15 mouse cellular contexts compared by ENCODE assay signal in genomic region chr16:4272254-4272653, GRCm38 (mm10). TPM values are rescaled to one million over a fixed set of nuclear protein-coding genes. Genes with fewer than 3 reads are reported as not detected.
DNase-seq lines count a peak whose midpoint lies in the region; ATAC-seq lines count a peak whose summit lies in the region.
"Had no signal": no experiment of that assay in that cellular context is flagged by ENCODE, and none has a peak within 500 bp of the region (broad histone marks: within the 10 kb centered on the region; RNA-seq: fewer than 3 reads in every experiment).

No protein-coding gene starts in this region.

- no peaks in the 10 kb centered on the region for H3K36me3 ChIP-seq in liver, embryonic 13.5 days
- H3K36me3 ChIP-seq: hindbrain, embryonic 10.5 days had no signal

- ATAC-seq in CD4-positive, CD25-positive, alpha-beta regulatory T cell, adult 4 months = no peak
- ATAC-seq in liver, embryonic 13.5 days (ENCODE audit: low read depth) = peak; percentile 51

- H3K4me1 ChIP-seq in liver, embryonic 13.5 days (replicated peaks) = peaks cover 15% of the 10 kb centered on the region

- H3K9me3 ChIP-seq in liver, embryonic 13.5 days (replicated peaks) = no peaks in the 10 kb centered on the region
- H3K9me3 ChIP-seq: hindbrain, embryonic 10.5 days had no signal

- no peak overlapping the region for H3K9ac ChIP-seq in liver, embryonic 13.5 days

- no peak overlapping the region for H3K4me3 ChIP-seq in liver, embryonic 13.5 days (replicated peaks)
- H3K4me3 ChIP-seq: hindbrain, embryonic 10.5 days; megakaryocyte, embryonic 14.5 days had no signal

- WGBS in liver, embryonic 13.5 days (ENCODE audit: insufficient replicate concordance) = 21% methylated on average over 3 of the region's 3 CpGs

- H3K4me2 ChIP-seq in liver, embryonic 13.5 days = no peak overlapping the region

- peak; percentile 14 for DNase-seq in CD4-positive, CD25-positive, alpha-beta regulatory T cell, adult 2 months (ENCODE audit: low read depth, low spot score)
- peak; percentile 13 for DNase-seq in thymus, postnatal 0 days (ENCODE audit: low spot score)
- DNase-seq in thymus, postnatal 10 days (ENCODE audit: low spot score in 2 of 2) = no peak
- no peak for DNase-seq in liver, embryonic 13.5 days
- no peak for DNase-seq in gastrocnemius, adult 18-20 months (ENCODE audit: low spot score)
- no peak for DNase-seq in urinary bladder, adult 2 months (ENCODE audit: low spot score)
- no peak for DNase-seq in cerebellum, adult 9-11 months
- DNase-seq: cerebellum, adult 11-12 months; heart, adult 18-20 months; kidney, adult 2 months; lung, adult 18-20 months; right cerebral cortex, postnatal 14 days had no signal

- no peak overlapping the region for H3K27ac ChIP-seq in liver, embryonic 13.5 days
- H3K27ac ChIP-seq: hindbrain, embryonic 10.5 days had no signal

- peaks cover under 1% of the 10 kb centered on the region for H3K27me3 ChIP-seq in liver, embryonic 13.5 days

RNA-seq across cellular contexts. Expression of gene Crebbp, which starts 58.5 kb away (rescaled TPM):
- polyA plus RNA-seq in CD4-positive, CD25-positive, alpha-beta regulatory T cell, adult 4 months (2017; shearing (Covaris generic)) = 10 to 100 TPM; 77.5 to 84.9 TPM
- 27.9 and 41.8 TPM in 2 replicates for polyA plus RNA-seq in thymus, postnatal 0 days (2015; fragmentation: Nextera tagmentation; extraction: Ambion mirVana)
- polyA plus RNA-seq in liver, embryonic 13.5 days (2015; fragmentation: Nextera tagmentation; extraction: Ambion mirVana) = 8.8 and 9.1 TPM in 2 replicates
- 10 to 100 TPM; 35.2 to 37.9 TPM for total RNA-seq in gastrocnemius, adult 18-20 months (2021)
- 7.3 and 21.3 TPM in 2 replicates for polyA plus RNA-seq in urinary bladder, adult 2 months (2012; rRNA removed)

Comparison
In these comparisons a context has a peak if more than half of its experiments do, and no peak if none do; other contexts are left out.
1. DNase-seq: peak in CD4-positive, CD25-positive, alpha-beta regulatory T cell, adult 2 months (single experiment) and thymus, postnatal 0 days (single experiment); none in thymus, postnatal 10 days (0 of 2), liver, embryonic 13.5 days (single experiment), gastrocnemius, adult 18-20 months (single experiment), urinary bladder, adult 2 months (single experiment) and cerebellum, adult 9-11 months (single experiment).